Mouse (Mus musculus) brain, adult 2 months (tissue): ENCODE data around the gene Lca5.
A peak's percentile ranks its signal among the peaks of the same experiment; 100 is the strongest.

ENCODE experiments used
- DNase-seq: peaks from one replicate; pipeline ENCODE4 v3.0.0; 2011; ENCODE audit warnings: low read depth, low spot score

Gene Lca5

DNA sequence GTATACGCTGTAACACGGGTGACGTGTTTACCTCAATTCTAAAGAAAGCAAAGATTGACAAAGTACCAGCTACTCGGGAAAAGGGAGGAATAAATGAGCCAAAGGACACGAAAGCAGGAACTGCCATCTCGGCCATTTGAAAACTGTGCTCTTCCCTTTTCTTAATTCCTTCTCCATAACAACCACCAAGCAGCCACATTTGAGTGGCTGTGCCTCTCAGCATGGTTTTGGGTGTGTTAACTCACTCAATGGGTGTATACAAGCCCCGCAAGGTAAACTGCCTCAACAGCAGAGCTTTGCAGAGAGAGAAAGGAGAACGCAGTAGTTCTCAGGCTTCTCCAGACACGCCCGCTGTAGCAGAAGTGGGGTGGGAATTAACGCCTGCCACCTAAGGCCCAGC lies 48.9 kb downstream of the Lca5 start:
- no peak for DNase-seq

GRCm38 (mm10) chr9:83389570-83389969 lies 51.4 kb downstream of the Lca5 start:
- DNase-seq = no peak

- DNase-seq = no peak
These were observed 54.6 kb downstream of the Lca5 start for GRCm38 (mm10) chr9:83386264-83386855.

DNA sequence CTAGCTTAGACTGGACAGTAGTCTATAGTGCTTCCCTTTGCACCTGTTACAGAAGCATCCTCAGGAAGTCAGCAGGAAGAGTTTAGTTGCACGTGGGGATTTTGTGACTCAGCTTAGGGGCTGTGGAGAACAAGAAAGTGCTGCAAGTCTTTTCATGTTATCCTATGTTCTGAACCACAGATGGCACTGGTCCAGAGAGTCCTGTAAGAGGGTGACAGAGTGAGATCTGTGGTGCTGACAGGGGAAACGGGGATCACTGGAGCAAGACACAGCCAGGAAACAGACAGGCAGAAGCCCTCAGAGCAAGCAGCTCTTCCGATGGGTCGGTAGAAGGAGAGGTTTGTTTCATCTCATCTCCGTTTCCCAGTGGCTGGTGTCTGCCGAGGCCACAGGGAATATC lies 55.6 kb downstream of the Lca5 start:
- DNase-seq = no peak

DNA sequence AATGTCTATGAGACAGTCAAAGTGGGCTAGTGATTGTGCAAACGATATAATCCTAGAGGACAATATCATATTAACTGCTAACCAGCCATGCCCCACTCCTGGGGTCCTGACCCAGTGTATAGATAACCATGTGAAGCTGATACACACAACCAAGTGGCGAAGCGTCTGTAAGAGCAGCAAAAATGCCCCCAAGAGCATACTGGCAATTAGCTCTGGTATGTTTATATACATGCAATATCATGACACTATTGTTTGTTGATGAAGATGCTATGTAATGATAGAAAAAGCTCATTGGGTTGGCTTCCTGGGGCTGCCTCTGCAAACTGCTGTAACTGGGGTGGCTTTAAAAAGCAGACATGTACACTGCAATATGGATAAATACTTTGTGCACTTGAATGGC lies 57.7 kb downstream of the Lca5 start:
- DNase-seq = no peak

GRCm38 (mm10) chr9:83382775-83383174 lies 58.2 kb downstream of the Lca5 start:
- peak; percentile 24 for DNase-seq

GRCm38 (mm10) chr9:83381317-83381716 lies 59.6 kb downstream of the Lca5 start:
- DNase-seq = peak; percentile 24

GRCm38 (mm10) chr9:83379661-83380060 lies 61.3 kb downstream of the Lca5 start:
- DNase-seq = no peak

DNA sequence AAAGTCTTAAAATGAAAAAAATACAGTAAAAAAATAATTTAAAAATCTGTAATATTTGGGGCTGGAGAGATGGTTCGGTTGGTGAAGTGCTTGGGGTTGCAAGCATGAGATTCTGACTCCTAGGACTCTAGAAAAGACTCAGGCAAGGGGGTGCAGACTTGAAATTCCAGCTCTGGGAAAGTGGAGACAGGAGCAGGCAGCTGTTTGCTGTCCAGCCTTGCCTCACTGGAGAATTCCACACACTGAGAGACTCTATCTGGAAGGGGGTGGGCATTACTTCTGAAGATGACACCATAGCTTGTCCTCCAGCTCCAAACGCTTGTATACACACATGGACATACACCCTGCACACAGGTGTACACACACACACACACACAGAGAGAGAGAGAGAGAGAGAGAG lies 63.8 kb downstream of the Lca5 start:
- no peak for DNase-seq

DNA sequence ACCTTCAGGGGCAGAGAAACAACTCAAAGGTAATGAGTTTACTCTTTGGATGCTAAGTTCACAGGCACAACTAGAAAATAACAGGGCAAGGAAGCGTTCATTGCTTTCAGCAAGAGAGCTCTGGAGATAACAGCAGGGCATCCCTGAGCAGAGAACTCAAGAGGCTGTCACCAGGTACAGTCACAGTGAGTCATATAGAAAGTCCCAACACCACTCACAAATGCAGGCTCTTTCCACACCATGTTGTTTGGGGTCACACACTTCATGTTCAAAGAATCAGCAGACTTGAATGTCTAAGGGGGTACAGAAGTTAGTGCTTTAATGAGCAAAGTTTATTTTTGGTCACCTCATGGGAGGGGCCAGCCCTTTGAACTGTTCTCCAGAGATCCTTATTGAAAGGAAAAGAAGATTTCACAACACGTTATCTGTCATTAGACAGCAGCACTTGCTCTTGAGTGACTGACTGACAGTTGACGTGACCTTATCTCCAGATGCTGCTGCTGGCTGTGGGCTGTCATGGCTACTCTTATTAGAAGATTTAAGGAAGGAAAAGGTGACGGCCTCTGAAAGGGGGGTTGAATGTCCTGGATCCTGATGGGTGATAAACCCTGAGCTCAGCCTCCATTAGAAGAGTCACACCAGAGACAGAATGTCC lies 65.3 kb downstream of the Lca5 start:
- DNase-seq = no peak

GRCm38 (mm10) chr9:83370907-83371306 lies 70.0 kb downstream of the Lca5 start:
- peak; percentile 66 for DNase-seq

GRCm38 (mm10) chr9:83368234-83368633 lies 72.7 kb downstream of the Lca5 start:
- peak; percentile 35 for DNase-seq

GRCm38 (mm10) chr9:83355802-83356201 lies 85.1 kb downstream of the Lca5 start:
- DNase-seq = no peak

- no peak for DNase-seq
These were observed 87.6 kb downstream of the Lca5 start for GRCm38 (mm10) chr9:83353316-83353715.

DNA sequence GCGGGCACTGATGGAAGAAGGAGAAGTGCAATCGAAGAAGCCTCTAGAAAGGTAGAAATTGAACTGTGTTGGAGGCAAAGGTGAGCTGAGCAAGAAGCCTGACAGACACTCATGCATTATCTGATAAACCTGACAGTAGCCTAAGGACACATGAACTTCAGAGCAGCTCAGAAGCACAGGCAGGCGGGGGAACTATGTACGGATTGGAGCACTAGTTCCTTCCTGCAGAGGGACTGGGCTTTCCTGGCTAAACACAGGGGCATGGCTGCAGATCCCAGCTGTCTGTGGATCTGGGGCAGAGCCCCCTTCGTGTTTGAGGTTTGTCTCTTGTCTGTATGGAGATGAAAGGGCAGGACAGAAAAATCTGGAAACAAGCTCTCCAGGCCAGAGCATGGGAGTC lies 89.8 kb downstream of the Lca5 start:
- DNase-seq = no peak

GRCm38 (mm10) chr9:83350613-83351012 lies 90.3 kb downstream of the Lca5 start:
- peak; percentile 31 for DNase-seq

- DNase-seq = no peak
These were observed 91.0 kb downstream of the Lca5 start for GRCm38 (mm10) chr9:83349905-83350304.

- peak; percentile 81 for DNase-seq
These were observed 91.4 kb downstream of the Lca5 start for GRCm38 (mm10) chr9:83349504-83349903.

DNA sequence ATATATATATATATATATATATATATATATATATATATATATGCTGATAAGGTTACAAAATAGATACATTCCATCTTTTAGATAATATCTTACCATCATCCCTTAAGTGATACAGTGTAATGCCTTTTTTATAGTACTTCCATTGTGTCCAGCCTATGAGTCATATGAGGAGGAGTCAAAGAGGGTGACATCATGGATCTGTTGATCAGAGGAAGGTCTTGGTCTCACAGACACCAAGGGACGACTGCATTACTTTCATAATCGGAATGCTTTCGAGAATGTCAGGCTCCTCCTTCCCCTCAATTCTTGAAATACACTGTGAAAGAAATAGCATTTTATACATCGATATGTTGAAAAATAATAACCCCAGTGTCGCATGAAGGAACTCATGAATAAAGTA lies 93.4 kb downstream of the Lca5 start:
- no peak for DNase-seq

- DNase-seq = no peak
These were observed 98.2 kb downstream of the Lca5 start for GRCm38 (mm10) chr9:83342491-83343370.
